Mouse (Mus musculus) lung, adult 18-20 months (tissue): ENCODE results near the gene Nup153.
A peak's percentile ranks its signal among the peaks of the same experiment; 100 is the strongest.

ENCODE experiments used
- DNase-seq, 2 experiments: peaks; one replicate each; pipeline ENCODE4 v3.0.0; 2022; ENCODE audit warnings: mixed read lengths in 2 of 2

The Nup153 gene

GRCm38 (mm10) chr13:46727038-46727836 is 503 bp downstream of the Nup153 start:
- DNase-seq = peak; percentile 70

- peak in 1 of 2 experiments; percentile 11 for DNase-seq
These were observed 1.3 kb downstream of the Nup153 start for GRCm38 (mm10) chr13:46726288-46727037.

- no peak for DNase-seq
These were observed 2.5 kb downstream of the Nup153 start for GRCm38 (mm10) chr13:46725227-46725626.

- no peak for DNase-seq
These were observed 3.4 kb downstream of the Nup153 start for GRCm38 (mm10) chr13:46724371-46724770.

GRCm38 (mm10) chr13:46721009-46721408 is 6.7 kb downstream of the Nup153 start:
- DNase-seq = no peak

- no peak for DNase-seq
These were observed 8.8 kb downstream of the Nup153 start for GRCm38 (mm10) chr13:46718893-46719400.

GRCm38 (mm10) chr13:46715976-46716639 is 11.6 kb downstream of the Nup153 start:
- no peak for DNase-seq

GRCm38 (mm10) chr13:46713486-46713885 is 14.3 kb downstream of the Nup153 start:
- DNase-seq = no peak

- DNase-seq = peak; percentile 22 to 38
These were observed 24.6 kb downstream of the Nup153 start for GRCm38 (mm10) chr13:46703138-46703537.

- DNase-seq = no peak
These were observed 26.3 kb downstream of the Nup153 start for GRCm38 (mm10) chr13:46701486-46701885.

- no peak for DNase-seq
These were observed 28.4 kb downstream of the Nup153 start for GRCm38 (mm10) chr13:46699372-46699771.

- peak; percentile 47 to 68 for DNase-seq
These were observed 31.0 kb downstream of the Nup153 start for GRCm38 (mm10) chr13:46696788-46697187.

GRCm38 (mm10) chr13:46695932-46696331 is 31.8 kb downstream of the Nup153 start:
- no peak for DNase-seq

- peak; percentile 6 to 32 for DNase-seq
These were observed 32.3 kb downstream of the Nup153 start for GRCm38 (mm10) chr13:46695296-46695908.

- DNase-seq = no peak
These were observed 37.0 kb downstream of the Nup153 start for GRCm38 (mm10) chr13:46690559-46691241.

GRCm38 (mm10) chr13:46683370-46683769 is 44.4 kb downstream of the Nup153 start:
- DNase-seq = no peak

- DNase-seq = no peak
These were observed 44.8 kb downstream of the Nup153 start for GRCm38 (mm10) chr13:46682921-46683320.

- no peak for DNase-seq
These were observed 50.0 kb downstream of the Nup153 start for GRCm38 (mm10) chr13:46677721-46678120.

GRCm38 (mm10) chr13:46674601-46675000 is 53.1 kb downstream of the Nup153 start:
- no peak for DNase-seq

GRCm38 (mm10) chr13:46670514-46670913 is 57.2 kb downstream of the Nup153 start:
- no peak for DNase-seq

- peak; percentile 12 to 16 for DNase-seq
These were observed 58.0 kb downstream of the Nup153 start for GRCm38 (mm10) chr13:46669620-46670271.
